Mouse (Mus musculus) myocyte (in vitro differentiated cells): ENCODE measurements around the gene Wnk4.

ENCODE experiments used
- MYOD1 ChIP-seq, 3 experiments: IDR thresholded peaks; one replicate each; pipeline ENCODE4 v1.6.1; 2011; ENCODE audit warnings: control low read depth in 2 of 3, low read depth in 2 of 3, mild to moderate bottlenecking in 2 of 3, moderate library complexity in 1 of 3; ENCODE audit not compliant: insufficient read length in 2 of 3, control insufficient read depth in 1 of 3
- SRF ChIP-seq: IDR thresholded peaks from one replicate; pipeline ENCODE4 v1.6.1; 2011; ENCODE audit warnings: low read depth; ENCODE audit not compliant: control insufficient read depth, insufficient read length
- USF1 ChIP-seq: IDR thresholded peaks from one replicate; pipeline ENCODE4 v1.6.1; 2011; ENCODE audit warnings: low read depth, mild to moderate bottlenecking, control low read depth, moderate library complexity

GRCm38 (mm10) chr11:101236782-101237181 lies 23.6 kb upstream of the Wnk4 start:
- TF ChIP-seq SRF, result no peak
- TF ChIP-seq USF1, result no peak
- TF ChIP-seq MYOD1 (IDR thresholded peaks at IDR 0.05; ENCODE audit: control insufficient read depth in 1 of 3, insufficient read length in 2 of 3, low read depth in 2 of 3), result no peak
